Mouse (Mus musculus) gastrocnemius, adult 2 months (tissue): Measurements from ENCODE around the gene Tagln3. TPM values are rescaled to one million over a fixed set of nuclear protein-coding genes. Genes with fewer than 3 reads are reported as not detected.

Experiments
- DNase-seq: peaks from one replicate; pipeline ENCODE4 v3.0.0; 2022
- H3K27ac ChIP-seq: fragments of 200-600 bp; 2 replicates; pipeline ENCODE4 v1.8.1; 2022; ENCODE audit warnings: mild to moderate bottlenecking
- H3K4me3 ChIP-seq: fragments of 200-600 bp; 2 replicates; pipeline ENCODE4 v1.8.1; 2022; ENCODE audit warnings: mild to moderate bottlenecking, moderate library complexity
- CTCF ChIP-seq: fragments of 200-600 bp; IDR thresholded peaks from 2 replicates; pipeline ENCODE4 v1.8.1; 2022; ENCODE audit warnings: antibody characterized with exemption, mild to moderate bottlenecking, moderate library complexity
- intact Hi-C: fragments of 180-260 bp; cut with DNase I; formaldehyde crosslinking; loops from one replicate; pipeline ENCODE4 v1.15.1; 2025
- long read RNA-seq, 2 experiments: library from polyadenylated mRNA; stranded (forward); transcript quantifications; one replicate each; pipeline ENCODE4 v2.0.0; 2021
- total RNA-seq, 2 experiments: library from RNA; stranded (reverse); gene quantifications; 2 replicates each; pipeline ENCODE4 v1.2.3; 2021

The Tagln3 gene
- 1 to 10 TPM in 1 of 2 experiments, under 1 TPM in 1; 0.26 to 1.2 TPM for total RNA-seq
- long read RNA-seq, experiment 1, result 0 reads
- long read RNA-seq, experiment 2, result 0 reads

- peak; percentile 27 for DNase-seq
- intact Hi-C loops, result no loop called here
- H3K27ac ChIP-seq, result no peak within 1 kb of the TSS
- no peak for TF ChIP-seq CTCF
- peak within 1 kb of the TSS; percentile 65 for H3K4me3 ChIP-seq
Measured at GRCm38 (mm10) chr16:45724061-45724741, at the start of gene Tagln3. Tagln3 (minus strand) TSS chr16:45724608.

DNA sequence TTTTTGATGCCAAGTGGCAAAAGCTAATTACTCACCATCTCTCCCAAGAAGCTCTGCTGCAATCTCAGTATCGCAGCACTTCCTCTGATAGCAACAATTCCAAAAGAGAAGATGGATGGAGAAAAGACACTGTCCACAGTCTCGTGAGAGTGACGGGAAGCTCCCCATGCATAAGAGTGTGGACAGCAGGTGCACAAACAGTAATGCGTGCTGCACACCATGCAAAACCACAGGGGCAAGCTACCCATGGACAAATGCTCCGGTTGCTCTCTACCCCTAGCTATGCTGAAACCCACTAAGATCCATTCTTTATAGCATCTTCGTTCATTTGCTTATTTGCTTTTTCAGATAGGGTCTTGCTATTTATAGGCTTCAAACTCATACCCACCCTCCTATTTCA is 46.5 kb upstream of the Tagln3 start:
- no peak overlapping the region for H3K4me3 ChIP-seq
- no peak for TF ChIP-seq CTCF
- intact Hi-C loops, result loop anchor here (5.0 kb wide), 1 partner anchor 191 kb away; no protein-coding TSS in a partner anchor
- DNase-seq, result no peak
- H3K27ac ChIP-seq, result no peak overlapping the region

GRCm38 (mm10) chr16:45767853-45768640 is 43.6 kb upstream of the Tagln3 start:
- Histone ChIP-seq H3K27ac (peak overlapping the region; percentile 25), H3K4me3 (peak overlapping the region; percentile 7; the same call in 1 of the 2 replicates)
- TF ChIP-seq CTCF, result no peak
- intact Hi-C loops, result no loop called here
- peak; percentile 22 for DNase-seq

GRCm38 (mm10) chr16:45767434-45767833 is 43.0 kb upstream of the Tagln3 start:
- no peak for TF ChIP-seq CTCF
- intact Hi-C loops, result no loop called here
- peak overlapping the region; percentile 25; the same call in 1 of the 2 replicates for H3K27ac ChIP-seq
- H3K4me3 ChIP-seq, result no peak overlapping the region
- DNase-seq, result no peak

DNA sequence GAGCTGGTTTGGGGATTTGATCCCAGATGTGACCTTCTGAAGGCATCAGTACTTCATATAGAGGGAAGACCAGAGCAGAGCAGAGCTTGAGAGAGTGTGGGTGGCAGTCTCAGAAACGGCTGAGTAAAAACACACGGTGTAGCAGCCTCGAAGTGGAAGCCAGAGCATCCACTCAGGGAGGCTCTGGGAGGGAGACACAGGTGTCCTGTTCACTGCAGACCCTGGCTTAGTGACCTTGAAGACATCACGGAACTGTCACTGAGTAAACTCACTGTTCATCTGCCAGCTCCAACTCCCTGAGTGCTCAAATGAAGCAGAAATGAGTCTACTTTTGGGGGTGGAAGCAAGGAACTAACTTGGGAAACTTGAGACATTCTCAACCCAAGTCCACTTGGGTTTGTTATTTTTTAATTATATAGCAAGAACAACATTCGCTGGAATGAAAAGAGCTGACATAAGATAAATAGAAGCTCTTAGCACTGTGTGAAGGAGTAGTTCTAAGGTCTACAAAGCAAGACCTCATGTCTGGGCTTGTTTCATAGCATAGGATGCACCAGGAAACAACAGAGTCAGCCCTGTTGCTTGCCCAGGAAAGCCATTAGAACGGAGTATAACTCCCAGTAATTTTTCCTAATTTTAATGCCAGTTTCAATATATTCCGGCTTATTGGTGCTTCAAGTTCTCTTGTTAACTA is 41.5 kb upstream of the Tagln3 start:
- Histone ChIP-seq H3K4me3 (no peak overlapping the region), H3K27ac (no peak overlapping the region)
- intact Hi-C loops, result no loop called here
- no peak for DNase-seq
- TF ChIP-seq CTCF, result no peak

GRCm38 (mm10) chr16:45765102-45765501 is 40.7 kb upstream of the Tagln3 start:
- no peak for DNase-seq
- intact Hi-C loops, result no loop called here
- Histone ChIP-seq H3K27ac (no peak overlapping the region), H3K4me3 (no peak overlapping the region)
- no peak for TF ChIP-seq CTCF

DNA sequence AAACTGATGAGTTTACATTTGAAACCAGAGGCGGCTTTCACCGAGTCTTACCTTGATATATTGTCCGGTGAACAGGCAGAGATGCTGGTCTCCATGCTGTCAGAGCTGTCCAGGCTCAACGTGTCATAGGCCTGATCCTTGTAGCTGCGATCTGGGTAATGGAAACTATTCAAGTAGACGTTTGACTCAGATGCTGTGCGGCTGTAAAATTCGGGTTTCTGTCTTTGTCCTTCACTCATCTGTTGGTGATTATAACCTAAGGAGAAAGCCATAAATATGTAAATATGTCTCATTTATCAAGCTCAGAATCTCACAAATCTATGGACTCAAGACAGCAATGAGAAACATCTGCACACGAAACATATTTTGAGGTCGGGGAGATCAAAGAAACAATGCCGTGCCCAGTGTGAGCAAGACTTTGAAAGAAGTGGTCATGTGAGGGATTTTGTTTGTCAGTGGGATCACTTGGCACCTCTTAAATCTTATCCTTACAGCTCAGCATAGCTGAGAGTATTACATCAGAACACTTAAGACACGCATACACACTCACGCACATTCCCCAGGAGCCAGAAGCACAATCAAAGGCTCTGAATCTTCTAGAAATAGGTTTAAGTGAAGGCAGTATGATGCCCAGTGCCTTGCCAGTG is 38.6 kb upstream of the Tagln3 start:
- Histone ChIP-seq H3K4me3 (no peak overlapping the region), H3K27ac (no peak overlapping the region)
- DNase-seq, result no peak
- intact Hi-C loops, result no loop called here
- no peak for TF ChIP-seq CTCF

DNA sequence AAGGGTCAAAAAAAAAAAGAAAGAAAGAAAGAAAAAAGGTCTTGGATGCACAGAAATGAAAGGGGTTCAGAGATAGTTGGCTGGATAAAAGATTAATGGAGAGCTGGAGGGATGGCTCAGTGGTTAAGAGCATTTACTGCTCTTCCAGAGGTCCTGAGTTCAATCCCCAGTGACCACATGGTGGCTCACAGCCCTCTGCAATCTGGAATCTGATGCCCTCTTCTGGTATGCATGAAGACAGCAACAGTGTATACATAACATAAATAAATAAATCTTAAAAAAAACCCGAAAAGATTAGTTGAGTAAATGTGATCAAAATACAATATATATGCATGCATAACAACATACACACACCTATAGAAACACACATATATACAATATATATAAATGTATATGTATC is 37.0 kb upstream of the Tagln3 start:
- intact Hi-C loops, result no loop called here
- no peak overlapping the region for H3K27ac ChIP-seq
- TF ChIP-seq CTCF, result peak; percentile 36; the same call in 1 of the 2 replicates
- no peak for DNase-seq
- H3K4me3 ChIP-seq, result no peak overlapping the region

DNA sequence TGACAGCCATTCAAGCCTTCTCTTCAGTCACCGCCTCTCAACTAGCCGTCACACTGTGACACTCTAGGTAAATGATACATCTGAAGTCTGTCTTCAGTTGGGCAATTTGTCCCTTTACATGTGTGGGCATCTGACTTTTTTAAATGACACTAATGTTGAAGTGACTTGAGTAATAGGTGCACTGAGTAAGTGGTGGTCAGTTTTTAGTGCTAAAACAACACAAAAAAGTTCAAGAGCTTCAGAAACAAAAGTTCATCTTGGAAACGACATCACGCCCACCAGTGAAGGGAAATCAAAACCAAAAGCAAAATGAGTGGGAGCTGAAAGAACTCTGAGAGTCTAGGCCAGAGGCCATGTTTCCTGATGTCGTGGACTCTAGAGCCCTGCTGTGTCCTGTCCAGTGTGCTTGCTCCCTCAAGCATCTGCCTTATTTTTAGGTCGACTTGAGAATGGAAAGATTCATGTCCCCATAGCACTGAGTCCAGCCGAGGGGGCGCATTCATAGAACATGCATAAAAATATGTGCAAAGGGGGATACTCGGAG is 34.4 kb upstream of the Tagln3 start:
- DNase-seq, result no peak
- intact Hi-C loops, result loop anchor here (5.0 to 10.0 kb wide), 4 partner anchors 59 to 264 kb away; no protein-coding TSS in a partner anchor
- Histone ChIP-seq H3K27ac (peak overlapping the region; percentile 67), H3K4me3 (no peak overlapping the region)
- TF ChIP-seq CTCF, result no peak

DNA sequence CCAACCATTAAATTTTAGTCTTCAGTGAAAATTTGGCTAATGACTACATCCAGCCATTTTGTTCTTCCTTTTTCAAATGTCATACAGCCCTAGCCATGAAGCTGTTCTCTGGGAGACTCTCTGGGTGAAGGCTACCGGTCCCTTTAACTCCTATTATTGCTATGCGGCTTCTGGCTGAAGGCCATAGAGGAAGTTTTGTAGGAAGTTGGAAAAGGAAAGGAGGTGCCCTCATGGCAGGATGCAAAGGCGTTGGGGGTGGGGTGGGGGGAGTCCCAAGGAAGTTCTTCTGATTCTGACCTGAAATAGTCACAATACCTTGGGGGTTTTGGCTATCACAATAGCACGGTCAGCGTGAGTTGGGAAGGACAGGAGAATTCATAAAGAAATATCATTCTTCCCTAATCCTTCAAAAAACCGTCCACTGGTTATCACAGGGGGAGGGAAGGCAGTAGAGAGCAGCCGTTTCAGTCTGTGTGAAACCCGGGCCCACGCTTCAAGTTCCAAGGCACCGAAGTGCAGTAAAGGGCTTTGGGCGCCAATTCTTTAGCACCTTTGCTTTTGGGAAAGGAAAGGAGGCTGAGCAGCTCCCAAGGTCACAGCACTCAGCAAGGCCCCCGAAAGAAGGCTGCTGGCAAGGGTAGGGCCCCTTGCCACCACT is 33.1 kb upstream of the Tagln3 start:
- Histone ChIP-seq H3K27ac (peak overlapping the region; percentile 71), H3K4me3 (peak overlapping the region; percentile 31)
- intact Hi-C loops, result loop anchor here (5.0 to 10.0 kb wide), 4 partner anchors 60 to 265 kb away; no protein-coding TSS in a partner anchor
- DNase-seq, result peak; percentile 37
- no peak for TF ChIP-seq CTCF

GRCm38 (mm10) chr16:45756855-45757254 is 32.4 kb upstream of the Tagln3 start:
- intact Hi-C loops, result loop anchor here (5.0 to 10.0 kb wide), 4 partner anchors 60 to 265 kb away; no protein-coding TSS in a partner anchor
- peak; percentile 21 for DNase-seq
- Histone ChIP-seq H3K27ac (peak overlapping the region; percentile 71), H3K4me3 (peak overlapping the region; percentile 4)
- peak; percentile 88 for TF ChIP-seq CTCF
